In genomic region chr12:110875351-110875750, GRCm38 (mm10) we compare ENCODE assay signal across 16 mouse cellular contexts.
"Had no signal": no experiment of that assay in that cellular context is flagged by ENCODE, and none has a peak within 500 bp of the region (broad histone marks: within the 10 kb centered on the region; RNA-seq: fewer than 3 reads in every experiment).

No protein-coding gene starts in this region.

- DNase-seq: retina, postnatal 1 day; right cerebral cortex, adult 18-20 months; right cerebral cortex, postnatal 14 days; right cerebral cortex, postnatal 25 days; right cerebral cortex, postnatal 4 days; spleen, adult 18-20 months; thymus, adult 18-20 months; thymus, adult 2 months; thymus, postnatal 14 days; thymus, postnatal 25 days; thymus, postnatal 36 days; thymus, postnatal 4 days had no signal

- H3K27ac ChIP-seq: neural tube, embryonic 13.5 days; neural tube, embryonic 15.5 days; stomach, embryonic 15.5 days; stomach, postnatal 0 days had no signal

- H3K4me1 ChIP-seq: neural tube, embryonic 13.5 days; neural tube, embryonic 15.5 days; stomach, embryonic 15.5 days had no signal

- H3K27me3 ChIP-seq: neural tube, embryonic 13.5 days; neural tube, embryonic 15.5 days; stomach, embryonic 15.5 days had no signal

- H3K9ac ChIP-seq: neural tube, embryonic 13.5 days; neural tube, embryonic 15.5 days; stomach, embryonic 15.5 days had no signal

- H3K4me3 ChIP-seq: neural tube, embryonic 13.5 days; neural tube, embryonic 15.5 days; stomach, embryonic 15.5 days had no signal
